Mouse (Mus musculus): ENCODE results near the gene Samd15.

The Samd15 gene

DNA sequence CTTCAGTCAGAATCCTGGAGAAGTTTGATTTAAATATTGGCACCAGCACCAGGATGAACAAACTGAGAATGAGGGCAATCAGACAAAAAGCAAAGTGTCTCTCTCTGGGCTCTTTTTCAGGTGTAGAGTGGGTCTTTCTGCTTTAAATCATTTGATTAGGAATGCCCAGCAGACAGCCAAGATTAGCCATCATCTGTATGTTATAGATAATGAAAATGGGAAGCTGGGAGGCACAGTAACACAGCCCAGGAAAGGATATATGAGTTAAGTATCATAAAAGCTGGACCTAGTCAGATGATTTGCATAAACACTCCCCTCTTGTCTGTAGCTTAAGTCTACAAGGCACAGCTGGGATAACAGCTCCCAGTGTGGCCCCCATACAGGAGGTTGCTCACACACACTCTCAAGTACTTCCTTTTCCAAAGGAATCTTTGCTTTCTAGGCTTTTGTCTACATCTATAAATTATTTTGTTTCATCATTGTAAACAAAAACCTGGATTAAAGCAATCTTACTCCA is 30.9 kb downstream of the Samd15 start:
- no peak for DNase-seq (ENCODE audit: low read depth, low spot score)

- no peak for DNase-seq (ENCODE audit: low read depth, low spot score)
Measured at GRCm38 (mm10) chr12:87236882-87237483, 37.5 kb downstream of the Samd15 start.

- no peak for DNase-seq (ENCODE audit: low read depth, low spot score)
Measured at GRCm38 (mm10) chr12:87238632-87239031, 39.1 kb downstream of the Samd15 start, which contains the start of gene Noxred1. Noxred1 (minus strand) TSS chr12:87238732.

- no peak for DNase-seq (ENCODE audit: low read depth, low spot score)
Measured at GRCm38 (mm10) chr12:87250161-87250560, 50.6 kb downstream of the Samd15 start.

DNA sequence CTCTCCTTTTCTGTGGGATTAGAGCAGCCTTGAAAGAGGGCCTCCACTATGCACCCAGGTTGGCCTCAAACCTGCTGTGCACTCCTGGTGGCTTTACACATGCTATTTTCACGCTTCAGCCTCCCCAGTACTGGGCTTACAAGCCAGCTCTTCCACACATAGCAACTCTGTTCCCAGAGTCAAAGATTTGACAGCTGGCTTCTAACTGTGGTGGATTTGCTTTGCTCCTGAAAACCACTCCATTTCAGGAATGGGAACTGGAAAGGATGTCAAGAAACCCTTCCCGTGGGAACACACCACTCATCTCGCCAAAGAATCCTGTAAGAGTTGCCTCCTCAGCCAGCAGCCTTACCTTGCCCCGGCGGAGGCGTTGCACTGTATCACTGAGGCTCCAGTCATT is 54.4 kb downstream of the Samd15 start:
- no peak for DNase-seq (ENCODE audit: low read depth, low spot score)

GRCm38 (mm10) chr12:87256629-87257028 is 57.1 kb downstream of the Samd15 start:
- DNase-seq (ENCODE audit: low read depth, low spot score) = no peak

- DNase-seq (ENCODE audit: low read depth, low spot score) = no peak
Measured at GRCm38 (mm10) chr12:87260562-87260961, 61.0 kb downstream of the Samd15 start.

All from forelimb bud, embryonic 11.5 days (tissue).